Mouse (Mus musculus): ENCODE results near the gene Cdh4.

The Cdh4 gene

DNA sequence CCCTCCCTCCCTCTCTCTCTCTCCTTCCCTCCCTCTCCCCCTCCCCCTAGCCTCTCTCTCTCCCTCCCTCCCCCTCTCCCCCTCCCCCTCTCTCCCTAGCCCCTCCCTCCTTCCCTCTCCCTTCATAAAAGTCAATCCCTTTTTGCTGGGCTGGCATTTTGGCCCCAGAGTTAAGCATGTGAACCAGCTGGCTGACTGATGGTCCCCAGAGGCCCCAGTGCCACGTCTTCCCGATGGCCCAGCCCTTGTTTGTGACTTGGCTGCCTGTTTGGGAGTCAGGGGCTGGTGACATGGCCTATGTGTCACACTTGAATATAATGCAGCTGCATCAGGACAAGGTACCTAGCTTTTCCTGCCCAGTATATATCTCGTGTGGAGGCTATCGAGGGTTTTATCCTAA, 96.3 kb downstream of the Cdh4 start:
- in situ Hi-C loops (cut with MboI): no loop called here

DNA sequence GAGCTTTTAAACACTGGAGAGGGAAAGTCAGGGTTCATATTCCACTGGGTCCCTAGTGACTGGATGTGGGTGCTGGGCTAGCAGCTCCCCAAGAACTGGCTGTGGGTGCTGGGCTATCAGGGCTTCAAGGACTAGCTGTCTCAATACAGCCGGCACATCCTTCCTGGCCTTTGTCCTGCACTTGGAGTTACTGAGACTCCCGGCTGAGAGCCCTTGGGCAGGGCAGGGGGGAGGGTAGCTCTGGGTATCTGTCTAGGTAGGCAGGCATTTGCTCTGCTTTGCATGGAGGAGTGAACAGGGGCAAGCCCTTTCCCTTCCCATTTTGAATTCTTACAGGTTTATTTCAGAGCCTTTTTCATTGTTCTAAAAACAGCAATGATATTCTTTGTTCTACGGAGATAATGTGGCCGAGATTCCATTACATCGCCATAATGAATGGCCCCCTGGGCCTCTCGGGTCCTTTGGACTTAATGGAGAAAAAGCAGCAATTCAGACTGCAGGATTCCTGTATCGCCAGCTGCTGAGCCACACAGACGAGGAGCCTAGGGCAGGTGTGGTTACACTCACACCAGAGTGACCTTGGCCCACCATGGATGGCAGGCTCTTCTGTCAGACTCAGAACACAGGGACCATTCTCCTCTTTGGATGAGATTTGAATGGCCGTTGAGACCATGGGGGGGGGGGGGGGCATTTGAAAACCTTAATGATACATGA, 97.5 kb downstream of the Cdh4 start:
- in situ Hi-C loops (cut with MboI): no loop called here

- in situ Hi-C loops (cut with MboI): no loop called here
Measured at GRCm38 (mm10) chr2:179541096-179541495, 98.9 kb downstream of the Cdh4 start.

DNA sequence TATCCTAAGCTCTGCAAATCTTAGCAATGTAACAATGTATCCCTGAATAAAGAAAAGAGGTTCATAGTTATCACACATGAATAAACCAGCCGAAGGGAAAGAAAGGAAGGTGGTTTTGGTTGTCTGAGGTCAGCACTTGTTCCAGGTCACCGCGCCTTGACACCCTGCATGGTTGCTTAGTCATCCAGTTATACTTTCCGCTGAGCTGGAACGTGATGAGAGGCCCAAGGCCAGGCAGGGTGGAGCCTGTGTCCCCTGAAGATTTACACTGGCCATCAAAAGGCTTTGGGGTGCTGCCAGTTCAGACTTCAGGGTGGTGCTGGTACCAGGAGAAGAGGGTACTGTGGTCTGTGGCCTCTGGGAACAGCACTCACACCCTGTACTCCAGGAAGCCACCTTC, 105.4 kb downstream of the Cdh4 start:
- in situ Hi-C loops (cut with MboI): no loop called here

- in situ Hi-C loops (cut with MboI): no loop called here
Measured at GRCm38 (mm10) chr2:179555928-179556327, 113.7 kb downstream of the Cdh4 start.

GRCm38 (mm10) chr2:179562350-179562749, 120.1 kb downstream of the Cdh4 start:
- in situ Hi-C loops (cut with MboI): no loop called here

- in situ Hi-C loops (cut with MboI): no loop called here
Measured at GRCm38 (mm10) chr2:179565611-179566010, 123.4 kb downstream of the Cdh4 start.

- in situ Hi-C loops (cut with MboI): no loop called here
Measured at GRCm38 (mm10) chr2:179567886-179568285, 125.7 kb downstream of the Cdh4 start.

DNA sequence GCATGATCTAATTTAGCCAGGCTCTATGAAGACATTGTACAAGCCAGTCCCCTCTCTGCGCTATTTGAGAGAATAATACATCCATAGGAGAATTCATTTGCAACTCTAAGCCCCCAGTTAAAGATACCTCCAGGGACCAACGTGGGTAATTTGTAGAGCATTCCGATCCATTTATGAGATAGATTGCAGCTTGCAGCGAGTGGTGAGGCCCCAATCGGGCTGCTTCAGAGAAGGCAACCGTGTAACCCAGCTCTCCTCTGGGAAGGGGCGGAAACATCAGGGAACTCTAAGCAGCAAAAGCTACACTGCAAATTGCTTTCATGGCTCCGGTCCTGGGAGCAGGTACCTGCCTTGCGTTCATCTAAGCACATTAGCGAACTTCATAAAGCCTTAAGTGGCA, 126.9 kb downstream of the Cdh4 start:
- in situ Hi-C loops (cut with MboI): no loop called here

DNA sequence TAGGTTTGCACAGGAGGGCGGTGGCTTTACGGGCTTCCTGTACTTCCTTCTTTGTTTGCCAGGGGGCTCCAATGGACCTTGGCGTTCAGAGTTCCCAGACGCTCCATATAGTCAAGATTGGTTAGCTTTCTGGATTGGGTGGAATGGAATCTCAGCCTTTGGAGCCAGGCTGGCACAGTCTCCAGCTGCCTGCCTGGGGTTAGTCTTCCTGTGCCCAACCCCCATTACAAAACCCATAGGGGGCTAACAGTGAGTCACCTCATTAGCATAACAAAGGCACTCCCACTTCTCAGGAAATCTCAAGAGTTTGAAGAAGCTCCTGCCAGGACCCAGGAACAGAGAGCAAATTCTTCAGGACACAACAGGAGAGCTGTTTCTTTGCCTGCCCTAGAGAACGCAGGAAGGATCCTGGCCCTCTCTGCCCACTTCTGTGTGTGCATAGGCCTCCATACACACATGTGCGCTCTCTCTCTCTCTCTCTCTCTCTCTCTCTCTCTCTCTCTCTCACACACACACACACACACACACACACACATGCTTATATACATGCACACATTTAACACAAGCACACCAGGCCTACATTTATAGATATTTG, 129.0 kb downstream of the Cdh4 start:
- in situ Hi-C loops (cut with MboI): no loop called here

DNA sequence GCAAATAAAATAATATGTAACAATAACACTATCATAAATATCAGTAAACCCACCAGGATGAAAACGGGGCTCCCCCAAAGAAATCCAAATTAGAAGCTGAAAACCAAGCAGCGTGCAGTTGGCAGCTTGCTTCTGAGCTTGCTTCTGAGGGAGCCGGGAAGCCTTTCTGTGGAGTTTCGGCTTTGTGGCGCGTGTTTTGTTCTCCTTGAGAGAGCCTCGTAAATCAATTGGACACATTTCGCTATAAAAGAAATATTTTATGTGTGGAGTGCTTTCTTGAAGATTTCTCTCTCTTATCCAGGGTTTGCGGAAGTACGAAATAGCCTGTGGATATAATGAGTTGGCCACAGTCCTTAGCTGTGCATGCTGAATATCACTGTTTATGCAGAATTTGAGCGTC, 131.1 kb downstream of the Cdh4 start:
- in situ Hi-C loops (cut with MboI): no loop called here

GRCm38 (mm10) chr2:179573786-179574185, 131.6 kb downstream of the Cdh4 start:
- in situ Hi-C loops (cut with MboI): no loop called here

DNA sequence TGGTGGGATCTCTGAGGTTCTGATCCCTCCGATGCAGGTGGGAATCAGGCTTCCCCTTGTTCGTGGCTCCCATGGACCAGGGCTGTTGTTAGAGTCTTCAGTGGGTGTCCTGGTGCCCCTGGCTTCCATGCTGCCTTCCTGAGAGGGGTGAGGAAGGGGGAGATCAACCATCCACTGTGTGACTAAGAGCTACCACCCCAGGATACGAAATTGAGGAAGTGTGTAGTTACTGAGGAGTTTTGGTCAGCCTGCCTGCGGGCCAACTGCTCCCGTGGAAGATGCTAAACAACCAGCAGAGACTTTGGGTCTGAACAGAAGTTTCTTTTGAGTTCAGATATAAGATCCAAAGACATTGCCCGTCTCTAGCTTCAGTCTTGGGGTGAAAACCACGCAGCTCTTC, 133.4 kb downstream of the Cdh4 start:
- in situ Hi-C loops (cut with MboI): no loop called here

DNA sequence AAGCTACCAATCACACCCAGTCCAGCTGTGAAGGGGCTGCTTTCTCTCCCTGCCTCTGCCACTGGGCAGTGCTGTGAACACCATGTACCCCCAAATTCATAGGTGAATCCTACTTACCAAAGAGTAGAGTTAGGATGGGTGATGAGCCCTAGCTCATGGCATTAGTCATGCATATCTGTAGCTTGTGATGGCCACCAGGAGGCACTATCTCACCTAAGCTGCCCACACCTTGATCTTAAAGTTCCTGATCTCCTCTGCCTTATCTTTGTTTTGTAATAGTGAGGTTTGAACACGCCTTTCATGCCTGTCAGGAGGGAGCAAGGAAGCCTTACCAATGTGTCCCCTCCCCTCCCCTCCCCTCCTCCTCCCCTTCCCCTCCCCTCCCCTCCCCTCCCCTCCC, 134.0 kb downstream of the Cdh4 start:
- in situ Hi-C loops (cut with MboI): no loop called here

DNA sequence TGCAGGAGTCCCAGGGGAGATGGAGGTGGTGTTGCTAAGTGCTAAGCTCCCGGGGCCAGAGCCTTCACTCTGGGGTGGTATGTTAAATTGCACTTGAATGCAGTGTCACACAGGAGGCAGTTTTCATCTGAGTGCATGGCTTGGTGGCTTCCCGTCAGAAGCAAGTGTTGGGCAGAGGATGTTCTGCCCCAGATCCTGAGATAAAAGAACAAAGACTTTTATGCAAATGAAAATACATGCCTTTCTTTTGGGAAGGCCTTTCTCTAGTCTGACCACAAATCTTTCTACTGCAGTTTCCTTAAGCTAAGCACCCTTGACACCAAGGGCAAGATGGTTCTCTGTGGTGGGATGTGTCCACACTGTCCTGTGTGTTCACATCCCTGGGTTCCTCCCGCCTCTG, 136.1 kb downstream of the Cdh4 start:
- in situ Hi-C loops (cut with MboI): no loop called here

- in situ Hi-C loops (cut with MboI): no loop called here
Measured at GRCm38 (mm10) chr2:179578842-179579241, 136.6 kb downstream of the Cdh4 start.

DNA sequence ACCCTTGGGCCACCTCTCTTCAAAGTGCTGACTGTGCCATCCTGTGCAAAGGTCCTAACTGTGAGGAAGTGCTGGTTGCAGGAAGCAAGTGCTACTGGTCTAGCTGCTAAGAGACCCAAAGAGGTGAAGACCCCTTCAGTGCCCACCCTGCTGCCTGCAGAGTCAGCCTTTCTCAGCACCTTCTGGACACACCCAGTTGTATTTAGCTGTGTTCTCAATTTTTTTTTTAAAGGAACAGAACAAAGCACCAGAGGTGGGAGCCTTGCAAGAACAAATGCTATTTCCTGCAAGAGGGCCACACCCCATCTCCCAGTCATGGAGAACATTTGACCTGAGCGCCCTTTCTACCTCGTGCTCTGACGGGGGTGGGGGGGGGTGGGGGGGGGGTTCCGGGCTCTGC, 138.2 kb downstream of the Cdh4 start:
- in situ Hi-C loops (cut with MboI): no loop called here

GRCm38 (mm10) chr2:179581058-179581457, 138.8 kb downstream of the Cdh4 start:
- in situ Hi-C loops (cut with MboI): no loop called here

- in situ Hi-C loops (cut with MboI): no loop called here
Measured at GRCm38 (mm10) chr2:179582966-179583365, 140.7 kb downstream of the Cdh4 start.

DNA sequence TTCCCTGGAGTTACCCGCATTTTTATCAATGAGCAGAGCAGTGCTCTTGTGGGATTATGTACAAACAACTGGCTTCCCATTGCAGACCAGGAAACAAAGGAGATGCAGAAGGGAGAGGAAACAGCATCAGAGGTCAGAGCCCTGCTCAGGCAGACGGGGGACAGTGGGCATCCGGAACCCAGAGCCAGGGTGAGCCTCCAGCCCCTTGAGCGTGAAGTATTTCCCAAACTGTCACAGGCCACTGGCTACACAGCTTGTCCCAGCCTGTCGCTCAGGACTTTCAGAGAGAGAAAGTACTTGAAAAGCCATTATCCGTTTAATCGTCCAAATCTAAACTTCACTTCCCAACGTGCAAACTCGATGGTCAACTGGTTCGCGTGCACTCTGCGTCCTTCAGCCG, 142.4 kb downstream of the Cdh4 start:
- in situ Hi-C loops (cut with MboI): no loop called here

DNA sequence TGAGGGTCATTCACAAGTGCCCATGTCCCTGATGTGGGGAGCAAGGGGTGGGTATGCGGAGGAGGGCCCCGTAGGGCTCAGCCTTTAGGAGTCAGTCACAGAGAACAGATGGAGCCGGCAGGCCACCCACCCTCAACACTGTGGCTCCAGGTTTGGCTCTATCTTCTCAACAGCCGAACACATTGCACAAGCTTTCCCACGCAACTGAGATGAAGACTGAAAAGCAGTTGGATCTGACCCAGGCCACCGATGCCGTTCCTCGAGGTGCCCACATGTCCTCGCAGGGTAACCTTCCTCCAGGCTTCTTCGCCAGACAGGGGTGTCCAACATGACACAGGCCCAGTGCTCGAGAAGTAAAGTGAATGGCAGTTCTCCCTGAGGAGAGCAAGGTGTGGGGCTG, 144.2 kb downstream of the Cdh4 start:
- in situ Hi-C loops (cut with MboI): no loop called here

DNA sequence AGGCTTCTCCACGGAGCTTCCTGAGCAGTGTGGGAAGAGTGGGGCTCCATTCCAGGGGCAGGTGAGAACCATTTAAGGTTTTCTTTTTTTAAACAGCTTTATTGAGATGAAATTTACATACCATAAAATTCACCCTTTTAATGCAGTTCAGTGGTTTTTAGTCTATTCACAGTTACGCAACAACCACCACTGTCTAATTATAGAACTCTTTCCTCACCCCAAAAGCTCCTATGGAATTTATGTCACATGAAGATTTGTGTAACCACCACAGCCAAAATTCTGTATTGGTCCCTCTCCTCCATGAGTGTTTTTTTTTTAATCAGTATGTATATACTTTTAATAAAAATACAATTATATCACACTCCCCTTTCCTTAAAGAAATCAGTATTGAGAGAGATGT, 144.8 kb downstream of the Cdh4 start:
- in situ Hi-C loops (cut with MboI): no loop called here

- in situ Hi-C loops (cut with MboI): no loop called here
Measured at GRCm38 (mm10) chr2:179591661-179592060, 149.4 kb downstream of the Cdh4 start.

DNA sequence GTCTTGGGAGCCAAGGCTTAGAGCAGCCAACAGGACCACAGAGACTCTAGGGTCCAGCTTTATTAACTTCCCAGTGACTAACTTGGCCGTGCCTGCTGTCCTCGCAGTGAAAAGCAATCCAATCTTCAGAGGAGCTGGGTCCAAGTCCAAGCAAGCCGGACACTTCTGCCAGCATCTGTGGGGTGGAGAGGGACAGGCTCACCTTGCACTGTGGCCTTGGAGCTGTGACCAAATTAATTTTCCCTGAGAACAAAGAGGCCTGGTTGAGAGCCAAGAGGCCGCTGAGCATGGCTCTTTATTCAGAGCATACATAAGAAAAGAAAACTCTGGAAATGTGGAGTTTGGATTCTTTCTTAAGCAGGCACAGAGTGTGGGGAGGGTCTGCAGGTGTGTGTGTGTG, 152.8 kb downstream of the Cdh4 start:
- in situ Hi-C loops (cut with MboI): no loop called here
